Mouse (Mus musculus) hindlimb bud, embryonic 11.5 days (tissue): ENCODE measurements around the gene Adck2.

Source experiments
- DNase-seq: peaks from one replicate; pipeline ENCODE4 v3.0.0-alpha.2; 2012; ENCODE audit warnings: low read depth, low spot score; ENCODE audit errors: extremely low spot score

Adck2 gene

DNA sequence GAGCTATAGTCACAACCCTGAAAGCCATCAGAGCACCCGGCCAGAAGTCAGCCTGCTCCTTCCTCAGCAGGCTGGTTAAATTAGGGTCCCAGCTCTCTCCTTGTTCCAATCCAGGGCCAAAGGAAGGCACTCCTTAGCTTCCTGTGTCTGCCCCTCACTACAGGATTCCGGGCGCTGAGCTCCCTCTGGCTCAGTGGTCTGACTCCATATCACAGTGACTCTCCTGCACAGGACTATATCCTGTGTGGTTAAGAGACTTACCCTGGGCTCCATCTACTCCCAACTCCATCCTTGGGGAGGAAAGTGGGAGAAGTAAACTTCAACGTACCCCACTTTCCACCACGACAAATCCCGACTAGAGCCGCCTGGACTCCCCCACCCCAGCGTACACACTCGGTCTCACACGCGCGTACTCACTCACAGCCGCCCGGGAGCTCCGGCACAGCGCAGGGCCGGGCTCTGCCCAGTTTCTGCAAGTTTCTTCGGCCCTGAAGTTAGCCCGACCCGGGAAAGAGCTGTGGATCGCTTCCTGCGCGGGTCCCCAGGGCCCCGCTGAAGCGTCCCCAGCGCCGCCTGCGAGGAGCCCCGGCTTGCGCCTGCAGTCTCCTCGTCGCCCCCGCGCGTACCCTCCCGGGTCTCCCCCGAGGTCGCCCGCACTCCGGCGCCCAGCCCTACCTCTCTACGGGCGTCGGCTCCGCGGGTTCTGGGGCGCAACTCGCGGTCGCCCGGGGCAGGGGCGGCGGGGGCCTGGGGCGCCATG lies 16.6 kb upstream of the Adck2 start:
- DNase-seq, result no peak

DNA sequence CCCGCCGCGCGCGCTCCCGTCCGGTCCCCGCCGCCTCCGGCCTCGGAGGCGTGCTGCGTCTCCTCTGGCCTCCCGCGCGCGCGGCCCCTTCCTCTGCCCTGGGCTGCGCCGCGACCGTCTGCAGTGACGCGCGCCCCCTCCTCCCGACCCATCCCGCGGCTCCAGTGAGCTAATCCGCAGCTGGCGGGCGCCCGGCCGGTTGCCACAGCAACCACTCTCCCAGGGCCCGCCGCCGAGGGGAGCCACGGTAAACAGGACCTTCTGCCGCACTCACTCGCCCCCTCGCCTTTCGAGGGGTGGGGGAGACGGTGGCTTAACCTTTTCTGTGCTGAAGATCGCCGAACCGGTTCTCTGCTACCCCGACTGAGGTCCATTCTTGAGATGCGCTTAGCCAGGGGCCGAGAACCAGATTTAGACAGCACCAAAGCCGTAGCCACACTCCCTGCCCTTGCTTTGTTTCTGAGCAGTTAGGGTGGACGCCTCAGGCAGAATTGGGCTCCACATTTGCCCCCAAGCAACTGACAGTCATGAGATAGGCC lies 15.9 kb upstream of the Adck2 start, which contains the start of gene Dennd2a:
Gene Dennd2a, minus strand, starts transcription at position 145 of the 539 bp plus-strand sequence.
- no peak for DNase-seq

DNA sequence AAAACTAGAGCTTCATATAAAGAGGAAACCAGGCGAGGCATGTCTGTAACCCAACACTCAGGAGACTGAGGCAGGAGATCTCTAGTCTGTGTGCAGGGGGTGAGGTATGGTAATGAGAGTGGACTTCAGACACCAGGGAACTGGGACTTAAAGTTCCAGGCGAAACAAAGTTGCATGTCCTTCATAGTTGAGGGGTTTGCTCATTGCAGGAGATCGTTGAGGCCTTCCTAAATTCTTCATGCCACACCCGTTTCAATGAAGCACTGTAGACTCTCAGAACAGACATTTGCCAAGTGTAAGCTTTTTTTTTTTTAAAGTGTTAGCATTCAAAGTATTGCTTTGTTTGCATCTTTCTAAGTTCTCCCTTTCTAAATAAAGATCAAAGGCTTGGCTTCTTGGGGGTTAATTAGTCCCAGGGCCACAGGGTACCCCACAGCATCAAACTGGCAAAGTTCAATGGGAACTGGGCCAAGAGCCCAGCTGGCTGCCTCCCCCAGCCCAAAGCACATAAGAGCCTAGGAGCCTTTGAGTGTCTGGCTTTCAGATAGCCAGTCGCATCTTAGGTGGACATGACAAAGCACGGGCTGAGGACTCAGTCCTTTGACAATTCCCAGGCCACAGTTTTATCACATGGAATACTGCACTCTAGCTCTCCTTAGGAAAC lies 14.3 kb upstream of the Adck2 start:
- DNase-seq, result no peak

DNA sequence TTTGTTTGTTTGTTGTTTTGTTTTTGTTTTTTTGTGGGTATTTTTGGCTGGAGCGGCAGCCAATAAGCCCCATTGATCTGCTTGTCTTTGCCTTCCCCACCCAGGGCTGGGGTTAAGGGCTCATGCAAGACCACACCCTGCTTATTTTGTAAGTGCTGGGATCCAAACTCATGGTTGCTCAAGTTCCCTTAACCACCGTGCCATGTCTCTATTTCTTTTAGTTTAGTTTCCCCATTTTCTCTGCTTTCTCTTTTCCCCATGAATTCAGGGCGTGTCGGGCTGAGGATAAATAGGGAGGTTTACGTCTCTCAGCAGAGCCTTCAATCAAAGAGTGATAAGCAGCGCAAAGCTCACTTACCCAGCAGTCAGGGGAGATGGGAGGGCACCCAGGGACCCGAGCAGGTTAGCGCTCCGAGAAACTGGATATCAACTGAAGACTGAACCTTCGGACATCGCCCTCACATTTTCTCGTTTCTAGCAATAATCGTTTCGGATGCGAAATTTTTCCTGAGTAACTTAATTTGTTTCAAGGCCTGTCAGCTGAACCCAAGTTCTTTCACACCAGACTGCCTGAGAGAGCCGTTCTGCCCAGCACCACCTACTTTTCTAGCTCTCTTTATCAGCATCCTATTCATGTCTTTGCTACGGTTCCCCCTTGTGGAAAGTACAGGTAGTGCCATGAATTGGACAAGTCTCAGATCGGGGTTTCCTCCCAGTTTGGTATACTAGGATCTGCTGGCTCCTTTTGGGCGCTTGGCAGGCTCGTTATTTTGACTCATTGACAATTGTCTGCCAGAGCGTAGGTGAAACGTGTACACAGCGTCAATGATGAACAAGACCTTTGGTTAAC lies 11.3 kb upstream of the Adck2 start:
- no peak for DNase-seq

DNA sequence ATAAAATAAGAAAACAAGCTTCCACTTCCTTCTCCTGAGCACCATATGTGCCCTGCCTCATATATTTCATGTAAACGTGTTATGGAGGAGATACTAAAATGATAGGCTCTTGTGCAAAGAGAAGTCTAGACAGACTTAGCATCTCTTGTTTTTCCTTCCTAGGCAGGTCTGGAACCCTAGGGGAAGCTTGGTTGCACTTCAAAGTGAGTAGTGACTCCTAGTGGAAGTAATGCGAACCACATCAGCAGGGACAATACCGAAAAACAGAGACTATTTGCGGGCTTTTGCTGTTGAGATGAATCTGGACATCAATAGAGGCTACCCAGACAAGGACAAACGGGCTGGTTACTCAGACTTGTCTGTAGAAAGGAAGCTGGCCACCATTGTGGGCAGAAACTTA lies 6.1 kb upstream of the Adck2 start:
- no peak for DNase-seq

DNA sequence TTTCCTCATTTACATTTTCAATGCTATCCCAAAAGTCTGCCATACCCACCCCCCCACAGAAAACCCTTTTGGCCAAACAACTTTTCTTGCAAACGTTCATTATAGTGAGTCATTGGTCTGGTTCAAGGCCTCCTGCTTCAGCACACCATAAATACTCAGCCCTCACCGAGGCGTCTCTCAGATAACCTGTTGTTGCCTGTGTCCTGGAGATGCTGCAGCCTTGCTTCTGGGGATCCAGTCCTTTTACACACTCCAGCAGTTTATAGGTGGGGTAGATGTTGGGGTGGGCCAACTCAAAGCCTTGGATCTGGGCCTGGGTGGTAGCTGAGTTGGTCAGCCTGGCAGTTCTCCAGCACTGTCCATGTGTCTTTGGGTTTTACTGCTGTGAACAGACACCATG lies 3.2 kb upstream of the Adck2 start:
- no peak for DNase-seq

DNA sequence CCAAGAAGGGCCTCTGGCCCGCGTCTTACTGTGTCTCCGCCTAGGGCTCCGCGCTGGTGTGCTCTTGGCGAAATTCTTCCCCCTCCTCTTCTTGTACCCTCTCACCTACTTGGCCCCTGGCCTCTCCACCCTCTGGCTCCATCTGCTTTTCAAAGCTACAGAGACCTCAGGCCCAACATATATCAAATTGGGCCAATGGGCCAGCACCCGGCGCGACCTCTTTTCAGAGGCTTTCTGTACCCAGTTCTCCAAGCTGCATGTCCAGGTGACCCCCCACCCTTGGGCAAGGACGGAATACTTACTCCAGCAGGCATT lies 839 bp downstream of the Adck2 start:
- DNase-seq, result no peak

DNA sequence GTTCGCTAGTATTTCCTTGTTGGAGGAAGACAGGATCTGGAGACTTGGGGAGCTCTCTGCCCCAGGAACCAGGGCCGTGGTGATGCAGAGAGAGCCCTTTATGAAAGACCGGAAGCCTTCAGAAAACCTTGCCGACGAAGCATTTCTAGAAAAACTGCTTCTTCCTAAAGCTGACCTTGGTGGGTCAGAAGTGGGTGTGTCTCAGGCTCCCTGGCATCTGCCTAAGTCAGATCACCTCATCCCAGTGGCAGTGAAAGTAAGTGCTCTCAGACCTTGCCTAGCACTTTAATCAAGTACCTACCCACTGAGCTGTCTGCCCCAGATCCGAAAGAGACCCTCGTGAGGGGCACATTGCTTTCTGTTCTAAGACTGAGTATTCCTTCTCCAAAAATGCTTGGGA lies 1.3 kb downstream of the Adck2 start:
- no peak for DNase-seq

DNA sequence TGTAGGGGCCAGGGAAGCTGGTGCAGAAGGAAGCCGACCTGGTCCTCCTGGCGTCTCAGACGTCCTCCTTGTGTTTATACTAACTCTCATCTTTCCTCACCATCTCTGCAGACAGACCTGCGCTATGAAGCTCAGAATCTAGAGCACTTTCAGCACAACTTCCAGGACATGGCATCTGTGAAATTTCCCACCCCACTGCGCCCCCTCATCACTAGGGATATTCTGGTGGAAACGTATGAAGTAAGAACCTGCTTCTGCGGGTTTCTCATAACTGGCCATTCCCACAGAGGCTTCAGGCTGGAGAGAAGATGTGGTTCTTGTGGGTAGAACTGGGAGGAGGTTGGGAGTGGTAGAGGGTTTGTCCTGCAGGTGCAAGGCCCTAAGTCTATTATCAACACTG lies 5.9 kb downstream of the Adck2 start:
- no peak for DNase-seq

DNA sequence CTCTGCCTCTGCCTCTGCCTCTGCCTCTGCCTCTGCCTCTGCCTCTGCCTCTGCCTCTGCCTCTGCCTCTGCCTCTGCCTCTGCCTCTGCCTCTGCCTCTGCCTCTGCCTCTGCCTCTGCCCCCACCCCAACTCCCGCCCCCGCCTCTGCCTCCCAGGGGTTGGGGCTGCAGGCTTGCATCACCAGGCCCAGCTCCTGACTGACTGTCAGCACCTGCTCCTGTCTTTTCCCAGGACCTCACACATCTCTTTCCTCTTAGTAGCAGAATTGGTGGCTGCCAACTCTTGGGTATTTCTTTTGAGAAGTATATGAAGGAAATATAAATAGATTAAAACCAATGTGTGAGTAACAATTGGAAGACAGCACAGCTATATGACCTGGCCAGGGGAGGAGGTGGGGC lies 6.9 kb downstream of the Adck2 start:
- DNase-seq, result no peak

DNA sequence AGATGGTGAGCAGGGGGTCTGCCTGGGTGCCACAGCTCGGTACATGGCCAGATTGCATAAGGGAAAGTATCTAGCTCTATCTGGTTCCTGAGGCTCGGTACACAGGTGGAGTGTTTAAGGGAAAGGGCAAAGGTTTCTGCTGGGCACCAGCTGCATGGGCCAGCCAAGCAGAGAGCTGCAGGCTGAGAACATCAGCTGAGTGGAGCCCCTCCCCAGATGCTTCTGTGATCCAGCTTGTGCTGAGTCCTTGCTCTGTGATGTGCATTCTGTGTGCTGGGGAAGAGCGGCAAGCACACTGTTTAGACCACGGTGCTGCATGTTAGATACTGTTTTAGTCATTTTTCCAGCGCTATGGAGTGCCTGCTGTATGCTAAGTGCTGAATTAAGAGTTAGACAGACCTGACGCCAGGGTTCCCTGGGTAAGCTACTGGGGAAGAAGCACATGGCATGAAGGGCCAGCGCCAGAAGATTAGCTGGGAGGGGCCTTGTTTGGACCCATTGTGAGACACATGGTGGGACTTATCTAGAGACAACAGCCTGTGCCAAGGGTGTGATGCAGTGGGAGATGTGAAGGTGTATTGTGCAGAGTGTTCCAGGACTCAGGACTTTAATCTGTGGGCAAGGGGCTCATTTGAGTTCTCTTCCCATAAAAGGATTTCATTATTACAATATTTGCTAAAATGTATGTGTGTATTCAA lies 7.6 kb downstream of the Adck2 start:
- no peak for DNase-seq

DNA sequence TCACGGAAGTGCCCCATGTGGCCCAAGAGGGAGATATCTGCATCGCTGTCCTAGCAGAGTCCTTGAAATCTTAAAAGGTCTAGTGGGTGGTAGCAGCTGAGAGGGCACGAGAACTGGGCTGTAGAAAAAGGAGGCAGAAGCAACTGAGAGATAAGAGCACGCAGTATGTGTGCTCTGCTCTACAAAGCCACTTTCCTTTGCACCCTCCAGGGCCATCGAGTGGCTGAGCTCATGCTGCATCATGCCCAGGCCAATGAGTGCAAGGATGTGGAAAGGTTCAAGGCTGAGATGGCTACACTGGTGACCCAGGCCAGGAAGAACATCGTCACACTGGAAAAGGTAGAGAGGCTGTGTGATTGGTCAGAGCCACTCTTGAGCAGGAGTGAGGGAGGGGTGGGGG lies 11.8 kb downstream of the Adck2 start, which contains the start of gene Gm42420:
Gene Gm42420, plus strand, starts transcription at position 237 of the 400 bp plus-strand sequence.
- DNase-seq, result no peak

DNA sequence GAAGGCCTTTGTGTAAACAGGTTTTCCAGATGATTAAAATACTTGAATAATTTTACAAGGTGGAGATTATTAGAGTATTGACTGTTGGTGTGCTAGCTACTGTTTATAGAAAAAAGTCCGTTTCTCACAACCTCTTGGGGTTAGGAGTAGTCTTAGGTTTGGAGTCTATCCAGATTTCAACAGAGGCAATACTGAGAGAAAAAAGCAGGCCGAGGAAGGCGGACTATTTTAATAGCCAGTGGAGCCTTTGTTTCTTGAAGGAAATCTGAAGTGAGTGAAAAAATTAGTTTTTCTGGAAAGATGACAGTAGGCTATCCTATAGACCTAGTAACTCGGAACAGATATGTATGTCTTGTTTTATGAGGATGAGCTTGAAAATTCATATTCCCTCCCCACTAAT lies 17.8 kb downstream of the Adck2 start:
- DNase-seq, result no peak

DNA sequence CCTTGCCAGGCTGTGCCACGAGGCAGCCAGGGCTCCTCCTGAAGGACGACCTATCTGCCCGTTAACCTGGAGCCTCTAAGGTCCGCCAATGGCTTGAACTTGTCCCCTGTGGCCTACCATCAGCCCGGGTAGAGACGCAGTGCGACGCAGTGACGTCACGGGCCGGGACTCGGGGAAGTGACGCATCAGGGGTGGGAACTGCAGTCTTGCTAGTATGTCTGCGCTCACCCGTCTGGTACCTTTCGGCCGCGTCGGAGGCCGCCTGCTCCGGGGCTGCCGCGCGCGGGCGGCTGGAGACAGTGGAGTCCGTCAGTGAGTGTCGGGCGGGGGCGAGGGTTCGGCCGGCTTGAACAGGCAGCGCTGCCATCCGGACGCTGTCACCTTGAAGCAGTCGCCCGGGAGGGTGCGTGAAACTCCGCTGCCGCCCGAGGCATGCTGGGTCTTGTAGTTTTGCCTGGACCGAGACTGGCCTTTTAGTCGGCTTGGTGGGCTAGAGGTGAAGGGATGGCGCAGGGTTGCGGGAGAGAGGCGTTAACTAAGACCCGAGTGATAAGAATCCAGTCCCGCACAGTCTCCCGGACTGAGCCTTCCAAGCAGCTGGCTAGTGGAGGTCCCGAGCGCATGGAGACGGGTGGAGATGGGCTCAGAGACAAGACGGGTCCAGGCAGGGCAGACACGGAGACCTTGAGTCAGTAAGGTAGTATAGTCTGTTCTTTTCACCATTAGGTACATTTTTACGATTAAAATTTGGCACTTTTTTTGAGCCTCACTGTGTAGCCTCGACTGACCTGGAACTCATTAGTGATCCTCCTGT lies 18.9 kb downstream of the Adck2 start, which contains the start of gene Ndufb2:
Gene Ndufb2, plus strand, starts transcription at position 174 of the 814 bp plus-strand sequence.
- peak; percentile 81 for DNase-seq

DNA sequence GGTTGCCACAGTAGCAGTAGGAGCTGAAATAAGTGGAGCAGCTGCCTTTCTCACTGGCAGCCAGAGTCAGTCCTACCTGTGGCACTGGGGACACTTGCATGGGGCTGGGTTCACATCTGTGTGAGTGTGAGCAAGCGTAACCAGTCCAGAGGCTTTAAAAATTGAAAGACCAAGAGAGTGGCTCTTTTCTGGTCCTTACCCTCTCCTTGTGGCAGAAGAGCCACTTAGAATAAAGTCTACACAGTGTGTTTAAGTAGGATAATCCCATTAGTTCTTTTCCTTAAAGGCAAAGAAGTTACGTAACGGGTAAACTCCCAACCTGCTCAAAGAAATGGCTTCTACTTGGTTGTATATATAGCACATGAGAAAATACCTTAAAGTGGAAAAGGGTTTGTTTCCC lies 27.2 kb downstream of the Adck2 start:
- DNase-seq, result no peak

DNA sequence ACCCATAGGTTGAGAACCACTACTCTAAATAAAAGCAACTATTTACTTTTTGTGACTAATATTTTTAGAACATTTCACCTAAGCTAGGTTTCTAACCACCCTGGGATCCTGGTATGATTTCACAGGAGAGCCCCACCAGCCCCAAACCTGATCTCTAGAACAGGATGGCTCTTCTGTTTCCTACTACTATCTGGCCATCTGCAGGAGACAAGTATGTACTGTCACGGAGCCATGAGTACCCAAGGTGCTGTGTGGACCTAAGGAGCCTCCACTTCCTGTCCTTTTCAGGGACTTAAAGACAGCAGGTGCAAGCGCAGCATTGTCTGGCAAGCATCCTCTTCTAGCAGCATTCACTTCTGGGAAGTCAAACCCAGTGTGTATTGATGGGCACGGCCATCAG lies 28.2 kb downstream of the Adck2 start:
- no peak for DNase-seq

DNA sequence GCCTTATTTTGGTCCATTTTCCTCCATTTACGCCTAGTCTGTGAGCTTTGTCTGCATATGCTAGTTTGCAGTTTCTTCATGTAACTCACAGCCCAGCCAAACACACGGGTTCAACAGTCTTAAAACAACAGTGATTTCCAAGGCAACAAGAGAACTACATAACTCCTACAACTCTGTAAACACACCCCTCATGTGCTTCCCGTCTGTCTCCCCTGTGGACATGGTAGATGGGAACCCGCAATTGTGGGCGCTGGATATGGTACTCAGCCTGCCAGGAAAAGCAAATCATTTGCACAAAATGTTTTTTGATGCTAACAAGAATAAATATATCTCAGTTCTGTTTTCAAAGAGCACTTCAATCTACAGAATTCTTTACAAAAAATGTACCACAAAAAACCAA lies 30.9 kb downstream of the Adck2 start:
- no peak for DNase-seq

DNA sequence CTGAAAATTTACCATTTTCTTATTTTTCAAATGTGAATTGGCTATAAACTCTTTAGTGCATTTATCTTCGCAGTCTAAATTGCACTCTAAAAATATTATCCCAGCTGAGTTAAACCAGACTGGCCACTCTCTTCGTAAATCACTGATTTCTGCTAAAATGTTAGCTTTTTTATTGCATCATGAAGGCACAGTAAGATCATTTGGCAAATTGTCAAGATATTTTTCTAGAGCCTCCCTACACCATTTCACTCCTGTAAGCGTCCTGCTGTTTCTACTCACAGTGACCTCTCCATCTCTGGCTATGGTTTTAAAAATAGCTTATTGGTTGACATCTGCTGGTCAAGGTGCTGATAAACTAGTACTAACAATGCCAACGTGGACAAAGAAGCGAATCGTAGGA lies 32.4 kb downstream of the Adck2 start:
- no peak for DNase-seq

DNA sequence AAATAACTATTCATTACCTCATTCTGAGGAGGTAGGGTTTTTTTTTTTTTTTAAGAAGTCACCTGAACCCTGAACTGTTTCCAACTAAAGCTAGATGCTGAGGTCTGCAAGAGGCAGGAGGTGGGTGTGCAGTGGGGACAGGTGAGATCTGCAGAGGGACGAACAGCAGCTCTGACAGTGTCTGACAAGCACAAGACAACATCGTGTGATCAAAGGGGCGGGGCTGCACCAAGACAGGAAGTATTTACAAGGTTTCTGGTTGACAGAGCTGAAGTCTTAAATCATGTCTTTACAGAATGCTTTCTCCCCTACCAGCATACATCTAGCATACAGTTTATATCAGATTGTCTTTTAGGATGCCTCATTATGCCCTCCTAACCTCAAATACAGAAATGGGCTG lies 33.2 kb downstream of the Adck2 start:
- DNase-seq, result no peak

DNA sequence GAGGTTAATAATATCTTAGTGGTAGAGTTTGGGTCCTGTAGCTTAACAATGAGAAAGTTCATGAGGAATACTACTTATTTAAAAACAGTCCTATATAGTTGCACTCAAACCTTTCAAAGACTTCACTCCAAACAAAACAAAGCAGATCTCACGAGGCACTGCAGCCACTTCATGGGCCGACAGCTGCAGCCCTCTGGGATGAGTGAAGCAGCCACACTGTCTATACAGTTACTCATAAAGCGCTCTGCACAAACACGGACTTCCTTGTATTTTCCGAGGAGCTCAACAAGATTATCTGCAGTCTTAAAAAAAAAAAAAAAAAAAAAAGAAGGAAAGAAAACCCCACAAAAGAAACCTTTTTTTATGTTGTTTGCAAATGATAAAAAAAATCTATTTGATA lies 33.7 kb downstream of the Adck2 start:
- DNase-seq, result no peak
